Mouse (Mus musculus): ENCODE measurements around the gene Rassf2.

- TF ChIP-seq TAL1 (IDR thresholded peaks at IDR 0.05; ENCODE audit: low read length) (no peak), GATA1 (IDR thresholded peaks at IDR 0.05; ENCODE audit: low read length) (no peak)
Observed at GRCm38 (mm10) chr2:131948156-131948555, 81.9 kb downstream of the Rassf2 start.

Measured in erythroblast, embryonic 14.5 days (primary cell).